Mouse (Mus musculus): Measurements from ENCODE around the gene Chmp4b. TPM values are rescaled to one million over a fixed set of nuclear protein-coding genes. Genes with fewer than 3 reads are reported as not detected.

Chmp4b gene
- polyA plus RNA-seq, 1 experiment, result 298 TPM

DNA sequence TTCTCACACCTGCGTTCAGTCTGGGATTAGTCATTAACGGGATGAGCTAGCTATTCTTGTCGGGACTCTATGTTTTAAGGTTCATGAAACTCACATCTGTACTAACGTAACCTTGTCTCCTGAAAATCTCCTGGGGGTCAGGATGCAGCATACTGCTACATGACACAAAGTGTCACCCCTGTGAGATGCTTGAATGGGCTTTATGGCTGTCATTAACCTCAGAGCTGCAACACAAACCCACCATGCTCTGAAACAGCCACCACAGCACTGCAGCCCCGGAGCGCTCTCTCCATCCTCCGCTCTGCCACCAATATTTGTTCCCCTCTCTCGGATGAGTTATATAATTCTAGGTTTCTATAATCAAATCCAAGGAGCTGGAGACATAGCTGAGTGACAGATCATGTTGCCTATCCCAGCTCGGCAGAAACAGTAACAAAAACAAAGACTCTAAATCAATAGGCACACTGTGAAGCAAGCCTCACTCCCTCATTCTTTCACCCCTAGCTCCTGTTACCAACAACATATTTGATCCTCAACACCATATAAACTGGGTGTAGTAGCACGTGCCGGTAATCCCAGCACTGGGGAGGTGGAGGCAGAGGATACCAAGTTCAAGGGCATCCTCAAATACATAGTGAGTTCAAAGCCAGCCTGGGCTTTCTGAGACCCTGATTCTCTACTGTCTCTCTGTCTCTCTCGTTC lies 67.5 kb downstream of the Chmp4b start:
- Histone ChIP-seq H3K4me1 (ENCODE audit: control insufficient read depth, insufficient read depth, low read length) (no peaks in the 10 kb centered on the region), H3K4me3 (ENCODE audit: insufficient read depth, low read length) (no peak overlapping the region), H3K27ac (ENCODE audit: insufficient read depth, low read length) (no peak overlapping the region)
- no peak for TF ChIP-seq POLR2A (IDR thresholded peaks at IDR 0.05; ENCODE audit: extremely low read depth, insufficient read depth, low read length)
- no peak for TF ChIP-seq CTCF (IDR thresholded peaks at IDR 0.05; ENCODE audit: extremely low read depth, insufficient read depth, low read length)

DNA sequence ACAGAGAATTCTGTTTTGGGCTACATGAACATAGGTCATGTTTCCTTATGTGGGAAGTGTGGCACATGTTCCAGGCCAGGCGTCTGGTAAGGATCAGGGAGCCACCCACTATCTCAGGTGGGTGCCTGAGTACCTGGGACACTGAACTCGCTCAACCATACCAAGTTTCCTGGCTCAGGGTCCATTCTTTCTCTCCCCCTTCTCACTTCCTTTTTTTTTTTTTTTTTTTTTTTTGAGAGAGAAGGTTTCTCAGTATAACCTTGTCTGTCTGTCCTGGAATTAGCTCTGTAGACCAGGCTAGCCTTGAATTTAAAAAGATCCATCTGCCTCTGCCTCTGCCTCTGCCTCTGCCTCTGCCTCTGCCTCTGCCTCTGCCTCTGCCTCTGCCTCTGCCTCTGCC lies 68.8 kb downstream of the Chmp4b start:
- TF ChIP-seq POLR2A (IDR thresholded peaks at IDR 0.05; ENCODE audit: extremely low read depth, insufficient read depth, low read length), result no peak
- TF ChIP-seq CTCF (IDR thresholded peaks at IDR 0.05; ENCODE audit: extremely low read depth, insufficient read depth, low read length), result no peak
- H3K4me1 ChIP-seq (ENCODE audit: control insufficient read depth, insufficient read depth, low read length), result no peaks in the 10 kb centered on the region

DNA sequence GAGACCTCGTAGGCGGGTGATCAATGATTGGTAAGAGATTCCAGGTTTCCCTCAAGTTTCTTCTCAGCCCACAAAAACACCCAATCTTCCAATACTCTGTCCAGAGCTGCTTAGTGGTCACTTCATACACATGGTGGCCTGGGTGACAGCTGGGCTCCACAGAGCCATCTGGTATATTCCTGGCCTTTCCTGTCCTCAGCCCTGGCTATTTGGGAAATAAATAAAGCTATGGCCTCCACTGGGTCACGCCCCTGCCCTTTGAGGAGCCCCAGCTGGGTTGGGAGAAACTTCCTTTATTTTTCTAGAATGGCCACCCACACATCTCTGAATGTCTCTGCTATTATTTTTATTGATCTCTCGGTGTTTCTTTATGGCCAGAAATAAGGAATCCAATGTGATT lies 72.0 kb downstream of the Chmp4b start:
- Histone ChIP-seq H3K4me3 (ENCODE audit: insufficient read depth, low read length) (no peak overlapping the region), H3K27ac (ENCODE audit: insufficient read depth, low read length) (no peak overlapping the region), H3K4me1 (ENCODE audit: control insufficient read depth, insufficient read depth, low read length) (no peaks in the 10 kb centered on the region)
- TF ChIP-seq POLR2A (IDR thresholded peaks at IDR 0.05; ENCODE audit: extremely low read depth, insufficient read depth, low read length), result no peak
- TF ChIP-seq CTCF (IDR thresholded peaks at IDR 0.05; ENCODE audit: extremely low read depth, insufficient read depth, low read length), result no peak

More for the DNA sequence above, 68.8 kb downstream of the Chmp4b start:
- Histone ChIP-seq H3K4me3 (ENCODE audit: insufficient read depth, low read length) (no peak overlapping the region), H3K27ac (ENCODE audit: insufficient read depth, low read length) (no peak overlapping the region)

DNA sequence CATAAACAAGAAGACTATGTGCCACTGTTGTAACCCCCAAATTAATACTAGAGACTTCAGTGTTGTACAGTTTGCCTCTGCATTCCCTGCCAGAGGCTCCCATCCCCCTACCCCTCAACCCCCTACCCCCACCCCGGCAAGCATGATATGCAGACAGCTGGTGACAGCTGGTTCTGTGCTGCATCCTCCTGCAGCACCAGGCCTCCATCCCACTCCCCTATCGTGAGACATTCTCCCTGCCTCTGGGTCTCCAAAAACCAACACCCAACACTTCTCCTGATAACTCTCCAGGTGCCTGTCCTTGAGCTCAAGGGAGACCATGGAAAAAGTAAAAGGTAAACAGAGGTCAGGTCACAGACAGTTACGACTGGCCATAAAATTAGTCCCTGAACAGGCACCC lies 78.2 kb downstream of the Chmp4b start:
- TF ChIP-seq POLR2A (IDR thresholded peaks at IDR 0.05; ENCODE audit: extremely low read depth, insufficient read depth, low read length) (no peak), CTCF (IDR thresholded peaks at IDR 0.05; ENCODE audit: extremely low read depth, insufficient read depth, low read length) (no peak)
- no peak overlapping the region for H3K27ac ChIP-seq (ENCODE audit: insufficient read depth, low read length)

DNA sequence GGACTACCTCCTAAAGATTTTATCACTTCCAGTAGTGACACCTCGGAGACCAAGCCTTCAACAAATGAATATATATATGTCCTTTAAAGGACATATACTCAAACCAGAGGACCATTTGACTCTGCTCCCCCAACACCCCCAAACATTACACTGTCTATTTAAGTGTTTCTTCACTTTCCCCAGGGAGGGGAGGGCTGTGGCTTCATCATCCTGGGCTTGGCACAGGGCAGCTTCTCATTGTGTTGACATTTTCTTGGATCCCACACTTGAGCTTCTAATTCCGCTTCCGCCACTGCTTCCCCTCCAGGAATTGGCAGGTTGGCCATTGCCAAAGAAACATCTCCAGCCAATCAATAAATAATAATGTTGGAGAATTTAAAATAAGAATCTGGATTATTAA lies 79.3 kb downstream of the Chmp4b start:
- Histone ChIP-seq H3K4me1 (ENCODE audit: control insufficient read depth, insufficient read depth, low read length) (no peaks in the 10 kb centered on the region), H3K27ac (ENCODE audit: insufficient read depth, low read length) (no peak overlapping the region)
- TF ChIP-seq POLR2A (IDR thresholded peaks at IDR 0.05; ENCODE audit: extremely low read depth, insufficient read depth, low read length), result no peak
- no peak for TF ChIP-seq CTCF (IDR thresholded peaks at IDR 0.05; ENCODE audit: extremely low read depth, insufficient read depth, low read length)

More for the DNA sequence above, 78.2 kb downstream of the Chmp4b start:
- H3K4me3 ChIP-seq (ENCODE audit: insufficient read depth, low read length), result no peak overlapping the region
- no peaks in the 10 kb centered on the region for H3K4me1 ChIP-seq (ENCODE audit: control insufficient read depth, insufficient read depth, low read length)

DNA sequence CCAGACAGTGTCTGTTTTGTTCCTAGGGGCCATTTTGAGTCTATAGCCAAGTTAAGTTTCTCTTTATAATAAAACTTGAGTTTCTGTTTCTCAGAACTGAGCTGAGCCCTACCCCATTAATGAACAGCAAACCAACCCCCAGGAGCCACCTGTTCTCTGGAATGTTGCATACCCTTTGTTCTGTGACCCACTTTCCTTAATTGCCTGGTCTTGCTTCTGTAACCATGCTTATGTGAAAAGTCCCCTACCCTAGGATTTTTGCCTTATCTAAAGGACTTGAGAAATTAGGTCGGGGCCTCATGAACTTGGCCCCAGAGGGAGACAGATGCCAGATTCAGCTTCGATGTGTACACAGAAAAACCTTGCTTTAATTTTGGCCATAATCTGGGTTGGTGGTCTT lies 80.4 kb downstream of the Chmp4b start:
- no peak overlapping the region for H3K4me3 ChIP-seq (ENCODE audit: insufficient read depth, low read length)
- H3K4me1 ChIP-seq (ENCODE audit: control insufficient read depth, insufficient read depth, low read length), result no peaks in the 10 kb centered on the region
- no peak overlapping the region for H3K27ac ChIP-seq (ENCODE audit: insufficient read depth, low read length)
- TF ChIP-seq POLR2A (IDR thresholded peaks at IDR 0.05; ENCODE audit: extremely low read depth, insufficient read depth, low read length) (no peak), CTCF (IDR thresholded peaks at IDR 0.05; ENCODE audit: extremely low read depth, insufficient read depth, low read length) (no peak)

More for the DNA sequence above, 79.3 kb downstream of the Chmp4b start:
- no peak overlapping the region for H3K4me3 ChIP-seq (ENCODE audit: insufficient read depth, low read length)

DNA sequence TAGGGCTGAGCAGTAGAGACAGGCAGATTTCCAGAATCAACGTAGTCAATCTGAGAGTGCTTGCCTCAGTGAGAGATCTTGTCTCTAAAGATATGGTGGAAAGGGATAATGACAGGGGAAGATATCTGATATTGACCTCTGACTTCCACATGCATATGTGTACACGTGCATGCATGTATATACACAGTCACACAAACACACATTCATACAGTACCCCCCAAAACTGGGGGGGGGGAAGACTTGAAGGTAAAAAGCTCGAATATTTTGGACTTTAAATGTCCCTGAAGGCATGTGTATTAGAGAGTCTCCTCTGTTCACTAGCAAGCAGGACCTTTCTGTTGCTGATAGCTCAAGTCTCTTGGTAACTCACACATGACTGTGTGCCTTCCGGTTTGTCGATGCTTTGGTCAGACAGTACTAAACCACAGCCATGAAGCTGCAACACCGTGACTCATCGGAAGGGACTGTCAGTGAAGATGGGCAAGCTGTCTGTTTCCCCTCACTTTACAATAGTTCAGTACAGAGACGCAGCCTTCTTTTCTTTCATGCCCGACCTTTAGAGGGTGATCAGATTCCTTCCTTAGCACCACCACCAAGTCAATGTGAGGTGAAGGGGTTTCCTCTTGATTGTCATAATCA lies 81.1 kb downstream of the Chmp4b start:
- no peak for TF ChIP-seq CTCF (IDR thresholded peaks at IDR 0.05; ENCODE audit: extremely low read depth, insufficient read depth, low read length)
- no peak for TF ChIP-seq POLR2A (IDR thresholded peaks at IDR 0.05; ENCODE audit: extremely low read depth, insufficient read depth, low read length)
- Histone ChIP-seq H3K4me3 (ENCODE audit: insufficient read depth, low read length) (no peak overlapping the region), H3K4me1 (ENCODE audit: control insufficient read depth, insufficient read depth, low read length) (no peaks in the 10 kb centered on the region), H3K27ac (ENCODE audit: insufficient read depth, low read length) (no peak overlapping the region)

DNA sequence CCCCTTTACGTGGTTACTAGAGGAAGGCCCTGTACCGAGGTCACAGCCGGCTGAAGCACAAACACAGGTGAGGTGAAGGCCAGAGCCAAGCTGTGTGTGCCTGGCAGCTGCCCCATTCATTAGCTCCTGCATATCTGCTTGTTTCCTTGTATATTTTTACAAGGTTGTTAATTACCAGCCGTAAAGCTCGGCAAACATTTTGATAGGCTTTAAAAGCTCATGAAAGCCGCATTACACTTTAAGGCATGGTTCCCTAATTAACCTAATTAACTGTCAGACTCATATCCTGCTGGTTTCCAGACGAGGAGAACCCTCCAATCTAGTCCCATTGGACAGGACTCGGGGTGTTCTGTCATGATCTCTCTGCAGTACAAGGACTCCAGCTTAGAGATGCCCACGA lies 83.5 kb downstream of the Chmp4b start:
- Histone ChIP-seq H3K27ac (ENCODE audit: insufficient read depth, low read length) (no peak overlapping the region), H3K4me1 (ENCODE audit: control insufficient read depth, insufficient read depth, low read length) (no peaks in the 10 kb centered on the region), H3K4me3 (ENCODE audit: insufficient read depth, low read length) (no peak overlapping the region)
- TF ChIP-seq POLR2A (IDR thresholded peaks at IDR 0.05; ENCODE audit: extremely low read depth, insufficient read depth, low read length), result no peak
- TF ChIP-seq CTCF (IDR thresholded peaks at IDR 0.05; ENCODE audit: extremely low read depth, insufficient read depth, low read length), result no peak

DNA sequence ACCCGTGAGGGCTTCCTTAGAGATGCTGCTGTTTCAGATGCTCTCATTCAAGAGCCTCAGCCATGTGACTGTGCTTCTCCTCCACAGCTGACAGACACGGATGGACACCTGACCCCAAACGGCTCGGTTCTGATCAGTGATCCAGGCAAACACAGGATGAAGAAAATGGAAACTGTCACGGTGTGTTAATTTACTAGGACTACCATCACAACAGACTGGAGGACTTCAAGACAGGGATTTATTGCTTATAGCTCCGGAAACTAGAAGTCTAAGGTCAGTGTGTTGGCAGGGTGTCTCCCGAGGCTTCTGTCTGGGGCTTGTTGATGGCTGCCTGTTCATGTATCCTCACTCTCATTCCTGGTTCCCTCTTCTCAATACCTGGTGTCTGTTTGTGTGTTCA lies 83.9 kb downstream of the Chmp4b start:
- H3K27ac ChIP-seq (ENCODE audit: insufficient read depth, low read length), result no peak overlapping the region
- H3K4me1 ChIP-seq (ENCODE audit: control insufficient read depth, insufficient read depth, low read length), result no peaks in the 10 kb centered on the region
- H3K4me3 ChIP-seq (ENCODE audit: insufficient read depth, low read length), result no peak overlapping the region
- TF ChIP-seq CTCF (IDR thresholded peaks at IDR 0.05; ENCODE audit: extremely low read depth, insufficient read depth, low read length) (no peak), POLR2A (IDR thresholded peaks at IDR 0.05; ENCODE audit: extremely low read depth, insufficient read depth, low read length) (no peak)

DNA sequence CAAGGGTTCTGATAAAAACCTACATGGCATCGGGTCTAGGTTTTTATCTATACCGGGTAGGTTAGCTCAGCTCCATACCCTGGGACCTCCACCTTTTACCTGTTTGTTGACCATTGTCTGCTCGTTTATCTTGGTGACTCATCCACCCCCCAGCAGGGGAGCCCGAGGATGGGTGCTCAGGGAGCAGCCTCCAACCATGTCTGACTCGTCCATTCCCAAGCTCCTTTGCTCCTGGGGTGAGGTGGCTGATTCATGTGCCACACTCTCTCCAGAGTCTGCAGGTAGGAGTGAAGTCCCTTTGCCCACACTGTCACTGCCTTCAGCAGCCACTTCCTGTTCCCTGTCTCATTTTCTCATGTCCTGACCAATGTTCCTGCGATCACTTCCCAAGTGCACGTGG lies 84.5 kb downstream of the Chmp4b start:
- Histone ChIP-seq H3K4me1 (ENCODE audit: control insufficient read depth, insufficient read depth, low read length) (no peaks in the 10 kb centered on the region), H3K27ac (ENCODE audit: insufficient read depth, low read length) (no peak overlapping the region), H3K4me3 (ENCODE audit: insufficient read depth, low read length) (no peak overlapping the region)
- TF ChIP-seq POLR2A (IDR thresholded peaks at IDR 0.05; ENCODE audit: extremely low read depth, insufficient read depth, low read length), result no peak
- no peak for TF ChIP-seq CTCF (IDR thresholded peaks at IDR 0.05; ENCODE audit: extremely low read depth, insufficient read depth, low read length)

Data from cortical plate, adult 2 months (tissue).